Mouse (Mus musculus): Measurements from ENCODE around the gene Tmc8. TPM values are rescaled to one million over a fixed set of nuclear protein-coding genes. Genes with fewer than 3 reads are reported as not detected.
"Not testable (repeated sequence)": the region's sequence is repeated elsewhere in the genome, so short reads cannot be mapped to it uniquely, and the experiment has no call there.

Gene Tmc8
- polyA plus RNA-seq, 1 experiment from 2014 or later: 6.6 TPM

- H3K27ac ChIP-seq: peak overlapping the region; percentile 94
- 44% methylated on average over 2 of the region's 2 CpGs for WGBS
- H3K4me3 ChIP-seq (replicated peaks): no peak overlapping the region
- H3K4me2 ChIP-seq (replicated peaks): no peak overlapping the region
- peaks cover 56% of the 10 kb centered on the region for H3K4me1 ChIP-seq (replicated peaks)
- H3K27me3 ChIP-seq (replicated peaks): no peaks in the 10 kb centered on the region
- ATAC-seq: no peak
- no peaks in the 10 kb centered on the region for H3K9me3 ChIP-seq
- no peaks in the 10 kb centered on the region for H3K36me3 ChIP-seq
- H3K9ac ChIP-seq: peak overlapping the region; percentile 6; the same call in 1 of the 2 replicates
These were observed 47.9 kb downstream of the Tmc8 start for GRCm38 (mm10) chr11:117829671-117830215.

- H3K4me1 ChIP-seq (replicated peaks): peaks cover 60% of the 10 kb centered on the region
These were observed 48.5 kb downstream of the Tmc8 start for GRCm38 (mm10) chr11:117830401-117830800.

GRCm38 (mm10) chr11:117832086-117832969, 50.5 kb downstream of the Tmc8 start:
- peak overlapping the region; percentile 39 for H3K27ac ChIP-seq
- WGBS: 26% methylated on average over 28 of the region's 28 CpGs
- peaks cover 55% of the 10 kb centered on the region for H3K4me1 ChIP-seq (replicated peaks)
- ATAC-seq: peak; percentile 28; the same call in 1 of the 2 replicates
- no peak overlapping the region for H3K9ac ChIP-seq
- H3K4me3 ChIP-seq (replicated peaks): peak overlapping the region; percentile 23
- no peaks in the 10 kb centered on the region for H3K36me3 ChIP-seq
- H3K9me3 ChIP-seq: no peaks in the 10 kb centered on the region
- peak overlapping the region; percentile 59 for H3K4me2 ChIP-seq (replicated peaks)
- H3K27me3 ChIP-seq (replicated peaks): no peaks in the 10 kb centered on the region

More at GRCm38 (mm10) chr11:117830401-117830800, 48.5 kb downstream of the Tmc8 start:
- no peak overlapping the region for H3K4me2 ChIP-seq (replicated peaks)
- no peak overlapping the region for H3K4me3 ChIP-seq (replicated peaks)
- 56% methylated on average over 9 of the region's 9 CpGs for WGBS
- H3K27me3 ChIP-seq (replicated peaks): no peaks in the 10 kb centered on the region
- no peak overlapping the region for H3K9ac ChIP-seq
- ATAC-seq: no peak
- H3K27ac ChIP-seq: peak overlapping the region; percentile 94
- no peaks in the 10 kb centered on the region for H3K9me3 ChIP-seq
- no peaks in the 10 kb centered on the region for H3K36me3 ChIP-seq

GRCm38 (mm10) chr11:117833509-117833908, 51.6 kb downstream of the Tmc8 start:
- H3K4me2 ChIP-seq (replicated peaks); H3K27me3 ChIP-seq (replicated peaks); H3K9me3 ChIP-seq; H3K4me3 ChIP-seq (replicated peaks); H3K36me3 ChIP-seq; H3K9ac ChIP-seq; ATAC-seq: not testable (repeated sequence)
- Histone ChIP-seq H3K27ac (peak overlapping the region; percentile 46), H3K4me1 (replicated peaks) (peaks cover 47% of the 10 kb centered on the region)
- 62% methylated on average over 6 of the region's 6 CpGs for WGBS

GRCm38 (mm10) chr11:117834086-117834485, 52.2 kb downstream of the Tmc8 start:
- no peak overlapping the region for H3K4me2 ChIP-seq (replicated peaks)
- H3K4me3 ChIP-seq (replicated peaks): no peak overlapping the region
- H3K9me3 ChIP-seq: no peaks in the 10 kb centered on the region
- ATAC-seq: peak; percentile 34; the same call in 1 of the 2 replicates
- peaks cover 42% of the 10 kb centered on the region for H3K4me1 ChIP-seq (replicated peaks)
- H3K36me3 ChIP-seq: no peaks in the 10 kb centered on the region
- H3K9ac ChIP-seq: no peak overlapping the region
- H3K27me3 ChIP-seq (replicated peaks): no peaks in the 10 kb centered on the region
- WGBS: 63% methylated on average over 8 of the region's 8 CpGs
- H3K27ac ChIP-seq: peak overlapping the region; percentile 46

GRCm38 (mm10) chr11:117836306-117836705, 54.4 kb downstream of the Tmc8 start:
- 28% methylated on average over 13 of the region's 13 CpGs for WGBS
- Histone ChIP-seq H3K27ac (no peak overlapping the region), H3K27me3 (replicated peaks) (no peaks in the 10 kb centered on the region), H3K9ac (no peak overlapping the region), H3K4me2 (replicated peaks) (peak overlapping the region; percentile 48), H3K9me3 (no peaks in the 10 kb centered on the region), H3K4me1 (replicated peaks) (peaks cover 31% of the 10 kb centered on the region), H3K4me3 (replicated peaks) (no peak overlapping the region), H3K36me3 (no peaks in the 10 kb centered on the region)
- no peak for ATAC-seq

- no peaks in the 10 kb centered on the region for H3K9me3 ChIP-seq
- no peaks in the 10 kb centered on the region for H3K27me3 ChIP-seq (replicated peaks)
- 48% methylated on average over 2 of the region's 2 CpGs for WGBS
- no peak overlapping the region for H3K4me3 ChIP-seq (replicated peaks)
- H3K4me2 ChIP-seq (replicated peaks): no peak overlapping the region
- H3K27ac ChIP-seq: peak overlapping the region; percentile 77
- H3K9ac ChIP-seq: no peak overlapping the region
- peak; percentile 89 for ATAC-seq
- H3K4me1 ChIP-seq (replicated peaks): peaks cover 22% of the 10 kb centered on the region
- H3K36me3 ChIP-seq: no peaks in the 10 kb centered on the region
These were observed 56.7 kb downstream of the Tmc8 start for GRCm38 (mm10) chr11:117838572-117838971.

GRCm38 (mm10) chr11:117839021-117839420, 57.1 kb downstream of the Tmc8 start:
- WGBS: 74% methylated on average over 1 of the region's 1 CpGs
- Histone ChIP-seq H3K27ac (peak overlapping the region; percentile 77), H3K4me2 (replicated peaks) (no peak overlapping the region), H3K36me3 (no peaks in the 10 kb centered on the region), H3K27me3 (replicated peaks) (no peaks in the 10 kb centered on the region), H3K4me3 (replicated peaks) (no peak overlapping the region), H3K9me3 (no peaks in the 10 kb centered on the region), H3K9ac (no peak overlapping the region), H3K4me1 (replicated peaks) (peaks cover 22% of the 10 kb centered on the region)
- no peak; the same call in 1 of the 2 replicates for ATAC-seq

GRCm38 (mm10) chr11:117840910-117841309, 59.0 kb downstream of the Tmc8 start:
- H3K36me3 ChIP-seq: no peaks in the 10 kb centered on the region
- H3K27ac ChIP-seq: no peak overlapping the region
- no peak overlapping the region for H3K9ac ChIP-seq
- no peak for ATAC-seq
- no peaks in the 10 kb centered on the region for H3K27me3 ChIP-seq (replicated peaks)
- peaks cover 14% of the 10 kb centered on the region; the same call in 1 of the 2 replicates for H3K4me1 ChIP-seq (replicated peaks)
- H3K4me2 ChIP-seq (replicated peaks): no peak overlapping the region
- WGBS: 38% methylated on average over 1 of the region's 1 CpGs
- H3K4me3 ChIP-seq (replicated peaks): no peak overlapping the region
- no peaks in the 10 kb centered on the region for H3K9me3 ChIP-seq

Other genes with a start within 250 kb of the Tmc8 start
- 9.6 TPM in 2 replicates for gene Tnrc6c, start 127.8 kb upstream of the Tmc8 start, polyA plus RNA-seq (2015; fragmentation: Nextera tagmentation; extraction: Ambion mirVana)
- gene Tmc6, start 122 bp downstream of the Tmc8 start, polyA plus RNA-seq (2015; fragmentation: Nextera tagmentation; extraction: Ambion mirVana): 28.3 and 34.7 TPM in 2 replicates
- gene 6030468B19Rik, start 15.6 kb downstream of the Tmc8 start, polyA plus RNA-seq (2015; fragmentation: Nextera tagmentation; extraction: Ambion mirVana): 1.1 and 1.2 TPM in 2 replicates
- gene Gm20708, start 27.6 kb downstream of the Tmc8 start, polyA plus RNA-seq (2015; fragmentation: Nextera tagmentation; extraction: Ambion mirVana): 0.26 and 0.38 TPM in 2 replicates
- 135 and 151 TPM in 2 replicates for gene Syngr2, start 27.6 kb downstream of the Tmc8 start, polyA plus RNA-seq (2015; fragmentation: Nextera tagmentation; extraction: Ambion mirVana)
- 8.3 and 8.9 TPM in 2 replicates for gene Afmid, start 43.8 kb downstream of the Tmc8 start, polyA plus RNA-seq (2015; fragmentation: Nextera tagmentation; extraction: Ambion mirVana)
- 144 and 146 TPM in 2 replicates for gene Tk1, start 44.0 kb downstream of the Tmc8 start, polyA plus RNA-seq (2015; fragmentation: Nextera tagmentation; extraction: Ambion mirVana)
- gene Birc5, start 67.2 kb downstream of the Tmc8 start, polyA plus RNA-seq (2015; fragmentation: Nextera tagmentation; extraction: Ambion mirVana): 307 and 336 TPM in 2 replicates
- gene Tmem235, start 78.7 kb downstream of the Tmc8 start, polyA plus RNA-seq (2015; fragmentation: Nextera tagmentation; extraction: Ambion mirVana): not detected in 2 replicates
- gene Tha1, start 91.4 kb downstream of the Tmc8 start, polyA plus RNA-seq (2015; fragmentation: Nextera tagmentation; extraction: Ambion mirVana): 7.1 and 9.7 TPM in 2 replicates
- gene Socs3, start 188.0 kb downstream of the Tmc8 start, polyA plus RNA-seq (2015; fragmentation: Nextera tagmentation; extraction: Ambion mirVana): 18.4 and 19.1 TPM in 2 replicates
- gene Pgs1, start 204.2 kb downstream of the Tmc8 start, polyA plus RNA-seq (2015; fragmentation: Nextera tagmentation; extraction: Ambion mirVana): 32.6 and 33.5 TPM in 2 replicates

Measured in intestine, embryonic 15.5 days (tissue).